Mouse (Mus musculus) Patski (cell line): Measurements from ENCODE around the gene Gm49354. TPM values are rescaled to one million over a fixed set of nuclear protein-coding genes. Genes with fewer than 3 reads are reported as not detected.
"Not testable (repeated sequence)": the region's sequence is repeated elsewhere in the genome, so short reads cannot be mapped to it uniquely, and the experiment has no call there.

ENCODE experiments used
- ATAC-seq: fragments of 100-300 bp; one replicate; pipeline ENCODE4 v1.8.0; 2021
- CTCF ChIA-PET: fragments of 350-600 bp; sonication (Branson Sonifier 250); formaldehyde crosslinking; loops from one replicate; lab custom pipeline; 2022; ENCODE audit warnings: inconsistent platforms; lab: Charles Lee
- POLR2A ChIA-PET: fragments of 350-600 bp; sonication (Branson Sonifier 250); formaldehyde crosslinking; loops from one replicate; lab custom pipeline; 2022; ENCODE audit warnings: antibody characterized with exemption, inconsistent platforms; lab: Charles Lee
- DNase-seq: peaks from one replicate; pipeline ENCODE4 v3.0.0-alpha.2; 2011; ENCODE audit warnings: low read depth, low spot score
- H3K27me3 ChIP-seq: fragments of 371-371 bp; one replicate; pipeline ENCODE4 v1.5.1; 2021
- CTCF ChIP-seq: fragments of 100-300 bp; IDR thresholded peaks from one replicate; pipeline ENCODE4 v1.5.1; 2021
- in situ Hi-C: fragments of 300-500 bp; cut with MboI; formaldehyde crosslinking; loops from 3 replicates; pipeline ENCODE4 v1.11.1; 2018; ENCODE audit warnings: low pct_unique_long_range_greater_than_20kb, mixed read lengths
- polyA plus RNA-seq: library from polyadenylated mRNA; unstranded; gene quantifications from one replicate; pipeline ENCODE4 v1.2.3, GENCODE M21; 2021

The Gm49354 gene
- polyA plus RNA-seq, 1 experiment from 2014 or later = 0.22 TPM

GRCm38 (mm10) chr13:59741096-59741495 lies 40.9 kb downstream of the Gm49354 start:
- no peak for DNase-seq

DNA sequence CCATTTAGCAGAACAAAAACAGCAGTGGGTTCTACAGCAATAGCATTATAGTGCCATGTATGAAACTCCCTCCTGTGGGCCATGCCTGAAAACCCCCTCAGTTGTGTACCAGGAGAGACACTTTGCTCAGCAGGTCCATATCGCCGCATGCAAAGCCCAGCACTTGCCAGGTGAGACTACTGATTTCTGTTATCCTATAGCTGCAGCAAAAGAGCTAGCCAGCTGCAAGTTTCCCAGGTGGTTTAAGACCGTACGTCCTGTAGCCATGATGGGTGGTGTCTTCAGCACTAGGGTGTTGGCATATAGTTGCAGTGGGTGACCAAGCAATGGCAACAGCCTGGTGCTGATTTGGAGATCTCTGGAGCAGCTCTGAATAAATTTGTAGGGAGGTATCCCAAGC lies 42.6 kb downstream of the Gm49354 start:
- in situ Hi-C loops = no loop called here
- TF ChIP-seq CTCF = no peak
- ChIA-PET POLR2A (no interaction called here), CTCF (interaction anchor here (1.3 kb wide), 1 partner anchor 10 kb away, joined by 4 read pairs; no protein-coding TSS in a partner anchor)
- ATAC-seq (no peak), DNase-seq (no peak)
- H3K27me3 ChIP-seq = no peaks in the 10 kb centered on the region

More at GRCm38 (mm10) chr13:59741096-59741495, 40.9 kb downstream of the Gm49354 start:
- ATAC-seq = no peak
- ChIA-PET CTCF (interaction anchor here (1.2 to 1.6 kb wide), 2 partner anchors 9 to 12 kb away, joined by 5 read pairs; partner anchors contain the start of gene Spata31d1d), POLR2A (no interaction called here)
- in situ Hi-C loops = no loop called here
- no peaks in the 10 kb centered on the region for H3K27me3 ChIP-seq
- no peak for TF ChIP-seq CTCF

DNA sequence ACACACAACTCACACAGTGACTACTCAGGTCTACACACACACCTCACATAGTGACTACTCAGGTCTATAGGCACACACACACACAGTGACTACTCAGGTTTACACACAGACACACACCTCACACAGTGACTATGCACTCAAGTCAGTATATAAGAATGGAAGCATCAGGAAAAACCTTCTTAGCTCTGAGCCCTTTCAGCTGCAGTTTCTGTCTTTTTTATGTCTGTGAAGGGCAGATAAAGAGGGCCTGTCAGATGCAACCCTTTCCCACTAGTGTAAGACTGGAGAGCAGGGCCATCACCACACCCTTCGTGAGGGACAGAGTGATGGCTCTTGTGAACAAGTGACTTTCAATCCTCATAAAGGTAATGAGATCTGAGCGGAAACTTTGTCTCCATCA lies 43.6 kb downstream of the Gm49354 start:
- in situ Hi-C loops = no loop called here
- CTCF ChIA-PET = no interaction called here
- ATAC-seq = no peak
- DNase-seq = no peak
- no peak for TF ChIP-seq CTCF
- no peaks in the 10 kb centered on the region for H3K27me3 ChIP-seq
- POLR2A ChIA-PET = no interaction called here

DNA sequence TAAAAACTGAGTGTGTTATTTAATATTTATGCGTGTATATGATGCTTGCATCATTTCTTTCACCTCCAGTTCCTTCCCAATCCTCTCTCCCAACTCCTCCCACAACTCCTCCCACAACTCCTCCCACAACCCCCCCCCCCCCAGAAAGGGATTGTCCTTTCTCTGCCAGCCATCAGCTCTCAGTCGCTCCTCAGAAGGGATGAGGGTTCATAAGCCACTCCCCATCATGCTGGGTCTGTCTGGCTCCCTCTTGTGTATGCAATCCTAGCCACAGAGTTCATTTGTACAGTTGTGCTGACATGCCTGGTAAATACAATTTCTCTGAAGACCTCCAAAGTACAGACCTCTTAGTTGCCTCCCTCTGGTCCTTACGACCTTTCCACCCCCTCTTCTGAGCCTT lies 46.9 kb downstream of the Gm49354 start:
- ChIA-PET CTCF (no interaction called here), POLR2A (no interaction called here)
- no peaks in the 10 kb centered on the region for H3K27me3 ChIP-seq
- TF ChIP-seq CTCF = no peak
- in situ Hi-C loops = no loop called here
- ATAC-seq = no peak
- no peak for DNase-seq

- ATAC-seq, DNase-seq, H3K27me3 ChIP-seq, in situ Hi-C loops, POLR2A ChIA-PET: not testable (repeated sequence)
- CTCF ChIA-PET = interaction anchor here (1.1 kb wide), 1 partner anchor 10 kb away, joined by 6 read pairs; no protein-coding TSS in a partner anchor
Measured at GRCm38 (mm10) chr13:59734347-59734746, 47.7 kb downstream of the Gm49354 start.

- CTCF ChIA-PET = interaction anchor here (0.9 to 1.1 kb wide), 2 partner anchors 10 to 30 kb away, joined by 3 to 6 read pairs; no protein-coding TSS in a partner anchor
- in situ Hi-C loops = no loop called here
- DNase-seq = no peak
- no peak for TF ChIP-seq CTCF
- no peaks in the 10 kb centered on the region for H3K27me3 ChIP-seq
- ATAC-seq = no peak
- POLR2A ChIA-PET = no interaction called here
Measured at GRCm38 (mm10) chr13:59733936-59734335, 48.1 kb downstream of the Gm49354 start.

- ATAC-seq (no peak), DNase-seq (no peak)
- ChIA-PET POLR2A (no interaction called here), CTCF (interaction anchor here (1.0 to 1.1 kb wide), 2 partner anchors 9 to 97 kb away, joined by 3 to 5 read pairs; no protein-coding TSS in a partner anchor)
- in situ Hi-C loops = no loop called here
- TF ChIP-seq CTCF = no peak
- no peaks in the 10 kb centered on the region for H3K27me3 ChIP-seq
Measured at GRCm38 (mm10) chr13:59731652-59732051, 50.4 kb downstream of the Gm49354 start, which contains the start of gene Spata31d1d. Gene Spata31d1d (minus strand): TSS chr13:59731752.

DNA sequence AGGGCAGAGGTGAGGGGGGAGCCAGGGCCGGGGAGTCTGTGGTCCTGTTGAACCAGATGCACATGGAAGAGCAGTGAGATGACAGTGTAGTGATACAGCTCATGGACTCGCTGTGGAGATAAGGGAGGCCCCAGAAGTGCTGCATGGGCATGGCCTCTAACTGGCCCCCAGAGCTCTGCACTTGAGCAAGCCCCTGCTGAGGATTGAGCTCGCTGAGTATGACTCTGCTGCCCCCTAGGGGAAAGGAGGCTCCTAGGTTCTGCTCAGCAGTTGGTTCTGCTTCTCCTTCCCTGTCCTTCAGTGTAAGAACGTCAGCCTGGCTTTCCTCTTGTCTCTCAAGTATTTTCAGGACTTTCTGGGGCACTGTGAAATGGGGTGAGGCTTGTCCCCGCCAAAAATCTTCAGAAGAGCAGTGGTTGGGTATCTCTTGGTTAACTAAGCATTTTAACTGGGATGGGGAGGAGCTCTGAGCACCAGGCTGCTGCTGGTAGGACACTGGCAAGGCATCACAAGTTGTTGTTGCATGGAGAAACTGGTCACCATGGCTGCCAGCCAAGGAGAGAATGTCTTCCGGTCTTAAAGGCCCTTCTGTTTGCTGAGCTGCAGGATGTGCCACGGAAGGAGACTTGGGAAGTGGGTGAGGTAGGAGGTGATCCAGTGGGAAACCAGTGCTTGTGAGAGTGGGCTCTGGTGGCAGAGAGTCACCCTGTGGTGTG lies 53.5 kb downstream of the Gm49354 start:
- CTCF ChIA-PET = interaction anchor here (0.7 to 2.1 kb wide), 32 partner anchors 9 to 251 kb away, joined by 3 to 14 read pairs (median 4); partner anchors contain the start of genes 1700014D04Rik, Golm1 and Spata31d1b
- POLR2A ChIA-PET = interaction anchor here (0.6 to 1.0 kb wide), 3 partner anchors 29 to 1340 kb away, joined by 3 read pairs; no protein-coding TSS in a partner anchor
- peak; percentile 90 for ATAC-seq
- no peak for TF ChIP-seq CTCF
- in situ Hi-C loops = loop anchor here (5.0 to 10.0 kb wide), 2 partner anchors 211 to 1094 kb away; no protein-coding TSS in a partner anchor
- DNase-seq = peak; percentile 33
- H3K27me3 ChIP-seq = no peaks in the 10 kb centered on the region

DNA sequence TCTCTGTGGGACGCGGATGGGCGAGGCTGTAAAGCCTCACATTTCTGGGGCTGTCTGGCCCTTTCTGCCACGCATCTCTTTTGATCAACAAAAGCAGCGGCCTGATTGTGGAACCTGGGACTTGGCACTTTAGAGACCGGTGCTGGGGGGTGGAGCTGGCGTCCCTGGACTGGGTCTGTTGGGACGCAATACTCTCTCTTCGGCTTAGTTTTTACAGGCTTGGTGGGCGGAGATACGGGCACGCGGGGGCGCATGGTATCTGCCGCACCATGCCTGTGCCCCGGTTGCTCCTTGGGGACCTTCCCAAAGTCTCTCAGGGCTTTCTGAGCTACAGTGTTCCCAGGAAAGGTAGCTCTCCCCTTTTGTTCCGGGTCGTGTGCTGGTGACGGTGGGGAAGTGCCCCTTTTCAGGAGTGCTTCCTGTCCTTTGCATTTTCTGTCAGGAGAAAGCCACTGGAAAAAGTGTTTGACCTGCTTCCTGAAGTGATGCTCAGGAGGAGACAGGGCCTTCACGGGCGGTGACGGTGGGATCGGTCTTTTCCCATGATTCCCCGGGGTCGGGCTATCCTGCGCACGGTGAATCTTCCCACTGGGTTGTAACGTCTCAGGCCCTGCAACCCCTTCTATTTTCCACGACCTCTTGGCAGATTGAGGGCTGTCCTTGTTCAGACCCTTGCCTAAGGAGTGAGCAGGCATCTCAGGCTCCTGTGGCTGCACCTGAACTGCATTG lies 55.7 kb downstream of the Gm49354 start:
- CTCF ChIA-PET = no interaction called here
- no peak for TF ChIP-seq CTCF
- H3K27me3 ChIP-seq = no peaks in the 10 kb centered on the region
- POLR2A ChIA-PET = interaction anchor here (1.2 kb wide), 1 partner anchor 42 kb away, joined by 3 read pairs; no protein-coding TSS in a partner anchor
- no peak for ATAC-seq
- DNase-seq = no peak
- in situ Hi-C loops = loop anchor here (5.0 to 10.0 kb wide), 2 partner anchors 209 to 1092 kb away; no protein-coding TSS in a partner anchor

DNA sequence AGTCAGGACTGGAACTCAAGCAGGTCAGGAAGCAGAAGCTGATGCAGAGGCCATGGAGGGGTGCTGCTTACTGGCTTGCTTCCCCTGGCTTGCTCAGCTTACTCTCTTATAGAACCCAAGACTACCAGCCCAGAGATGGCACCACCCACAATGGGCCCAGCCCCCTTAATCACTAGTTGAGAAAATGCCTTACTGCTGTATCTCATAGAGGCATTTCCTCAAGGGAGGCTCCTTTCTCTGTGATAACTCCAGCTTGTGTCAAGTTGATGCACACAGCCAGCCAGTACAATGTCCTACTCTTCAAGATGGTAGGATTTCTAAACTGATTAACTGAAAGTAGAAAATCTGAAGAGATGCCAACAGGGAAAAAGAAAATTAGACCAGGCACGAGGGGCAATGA lies 60.0 kb downstream of the Gm49354 start:
- ATAC-seq, DNase-seq, CTCF ChIA-PET, H3K27me3 ChIP-seq, POLR2A ChIA-PET: not testable (repeated sequence)
- in situ Hi-C loops = loop anchor here (10.0 kb wide), 1 partner anchor 1087 kb away; no protein-coding TSS in a partner anchor
